Mouse (Mus musculus): Measurements from ENCODE around the gene Tbc1d10a. TPM values are rescaled to one million over a fixed set of nuclear protein-coding genes. Genes with fewer than 3 reads are reported as not detected.

The Tbc1d10a gene
- total and polyA plus RNA-seq, 2 experiments from 2014 or later: 33.1 to 42.0 TPM

DNA sequence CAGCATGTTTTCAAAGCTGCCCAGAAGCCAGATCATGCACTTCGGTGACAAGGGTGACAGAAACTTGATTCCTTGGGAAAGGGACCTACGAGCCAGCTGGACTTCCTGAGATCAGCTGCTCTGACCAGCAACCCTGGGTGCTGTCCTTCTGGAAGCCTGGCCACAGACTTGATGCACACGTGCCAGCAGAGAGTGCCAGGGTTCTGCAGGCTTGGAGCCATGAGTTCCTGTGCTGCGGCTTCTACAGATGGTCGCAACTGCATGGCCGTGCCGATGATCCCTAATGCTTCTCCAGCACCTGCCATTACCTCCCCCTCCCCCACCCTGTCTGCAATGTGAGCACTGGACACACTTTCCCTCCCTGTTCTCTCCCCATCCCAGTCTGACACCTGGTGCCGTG is 41.9 kb downstream of the Tbc1d10a start:
- H3K27me3 ChIP-seq (ENCODE audit: insufficient read depth, low read length): no peaks in the 10 kb centered on the region
- no peaks in the 10 kb centered on the region for H3K9me3 ChIP-seq (ENCODE audit: low read length)
- H3K9ac ChIP-seq: no peak overlapping the region
- DNase-seq (peak; percentile 34), ATAC-seq (peak; percentile 56)
- no peak overlapping the region for H3K4me3 ChIP-seq (ENCODE audit: low read depth, low read length)
- H3K36me3 ChIP-seq (ENCODE audit: insufficient read depth): no peaks in the 10 kb centered on the region
- H3K4me2 ChIP-seq (ENCODE audit: low read depth): no peak overlapping the region
- no peak for TF ChIP-seq CTCF (IDR thresholded peaks at IDR 0.05; ENCODE audit: low read depth)
- no peaks in the 10 kb centered on the region for H3K4me1 ChIP-seq (ENCODE audit: insufficient read depth)
- WGBS: 36% methylated on average over 8 of the region's 8 CpGs
- H3K27ac ChIP-seq (ENCODE audit: low read depth, low read length): no peak overlapping the region

DNA sequence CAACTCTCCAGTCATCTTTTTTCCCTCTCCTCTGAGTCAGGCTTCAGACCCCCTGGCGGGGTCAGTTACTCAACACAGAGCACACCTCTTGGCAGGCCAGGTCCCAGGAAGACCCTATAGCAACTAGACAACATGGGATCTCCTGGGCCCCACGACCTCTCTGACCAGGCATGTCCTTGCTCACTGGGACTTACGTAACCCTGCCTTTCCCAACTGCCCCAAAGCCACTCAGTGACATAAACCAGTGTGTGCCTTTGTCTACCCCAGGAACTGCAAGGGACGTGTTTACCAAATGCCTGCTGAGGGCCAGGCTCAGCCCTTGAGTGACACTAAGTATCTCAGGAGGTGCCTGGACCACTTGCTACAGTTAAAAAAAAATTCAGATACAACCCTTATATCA is 43.3 kb downstream of the Tbc1d10a start:
- no peak overlapping the region for H3K9ac ChIP-seq
- no peak overlapping the region for H3K4me3 ChIP-seq (ENCODE audit: low read depth, low read length)
- no peak overlapping the region for H3K27ac ChIP-seq (ENCODE audit: low read depth, low read length)
- no peaks in the 10 kb centered on the region for H3K27me3 ChIP-seq (ENCODE audit: insufficient read depth, low read length)
- ATAC-seq: no peak
- TF ChIP-seq CTCF (IDR thresholded peaks at IDR 0.05; ENCODE audit: low read depth): no peak
- 73% methylated on average over 4 of the region's 4 CpGs for WGBS
- H3K4me2 ChIP-seq (ENCODE audit: low read depth): no peak overlapping the region
- DNase-seq: no peak
- H3K9me3 ChIP-seq (ENCODE audit: low read length): no peaks in the 10 kb centered on the region
- no peaks in the 10 kb centered on the region for H3K36me3 ChIP-seq (ENCODE audit: insufficient read depth)
- H3K4me1 ChIP-seq (ENCODE audit: insufficient read depth): no peaks in the 10 kb centered on the region

DNA sequence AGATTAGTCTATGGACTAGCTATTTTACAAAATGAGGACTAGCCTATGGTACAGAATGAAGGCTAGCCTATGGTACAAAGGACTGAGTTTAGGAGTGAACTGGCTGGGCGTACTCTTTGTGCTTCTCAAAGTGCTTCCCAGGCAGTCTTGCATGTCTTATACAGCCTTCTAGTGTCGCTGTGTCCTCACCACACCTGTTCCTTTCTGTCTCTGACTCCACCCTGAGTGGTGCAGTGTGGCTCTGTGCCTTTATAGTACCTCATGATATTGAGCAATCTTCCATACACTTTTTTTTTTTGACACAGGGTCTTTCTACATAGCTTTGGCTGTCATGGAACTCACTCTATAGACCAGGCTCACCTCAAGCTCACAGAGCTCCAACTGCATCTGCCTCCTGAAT is 44.8 kb downstream of the Tbc1d10a start:
- no peak for ATAC-seq
- 97% methylated on average over 2 of the region's 2 CpGs for WGBS
- Histone ChIP-seq H3K9ac (no peak overlapping the region), H3K4me1 (ENCODE audit: insufficient read depth) (no peaks in the 10 kb centered on the region), H3K27me3 (ENCODE audit: insufficient read depth, low read length) (no peaks in the 10 kb centered on the region), H3K4me3 (ENCODE audit: low read depth, low read length) (no peak overlapping the region), H3K27ac (ENCODE audit: low read depth, low read length) (no peak overlapping the region), H3K4me2 (ENCODE audit: low read depth) (no peak overlapping the region), H3K36me3 (ENCODE audit: insufficient read depth) (no peaks in the 10 kb centered on the region), H3K9me3 (ENCODE audit: low read length) (no peaks in the 10 kb centered on the region)
- no peak for TF ChIP-seq CTCF (IDR thresholded peaks at IDR 0.05; ENCODE audit: low read depth)
- DNase-seq: no peak

DNA sequence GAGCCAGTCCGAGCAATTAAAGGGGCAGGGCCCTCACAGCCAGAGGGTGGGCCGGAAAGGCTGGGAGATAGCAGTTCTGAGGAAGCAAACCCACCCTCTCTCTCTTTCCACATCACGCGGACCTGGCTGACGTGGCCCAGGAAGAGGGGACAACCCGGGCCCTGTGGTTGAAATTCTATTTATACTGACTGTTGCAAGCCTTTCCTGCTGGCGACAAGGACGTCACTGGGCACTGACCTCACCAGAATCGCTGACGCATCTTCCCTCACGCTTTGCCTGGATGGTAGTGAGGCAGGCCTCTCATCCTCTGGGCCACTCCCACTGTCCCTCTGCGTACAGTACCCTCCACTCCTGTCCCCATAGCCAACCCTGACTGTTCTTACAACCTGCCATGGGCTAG is 46.1 kb downstream of the Tbc1d10a start:
- Histone ChIP-seq H3K4me3 (ENCODE audit: low read depth, low read length) (no peak overlapping the region), H3K36me3 (ENCODE audit: insufficient read depth) (no peaks in the 10 kb centered on the region)
- TF ChIP-seq CTCF (IDR thresholded peaks at IDR 0.05; ENCODE audit: low read depth): no peak

DNA sequence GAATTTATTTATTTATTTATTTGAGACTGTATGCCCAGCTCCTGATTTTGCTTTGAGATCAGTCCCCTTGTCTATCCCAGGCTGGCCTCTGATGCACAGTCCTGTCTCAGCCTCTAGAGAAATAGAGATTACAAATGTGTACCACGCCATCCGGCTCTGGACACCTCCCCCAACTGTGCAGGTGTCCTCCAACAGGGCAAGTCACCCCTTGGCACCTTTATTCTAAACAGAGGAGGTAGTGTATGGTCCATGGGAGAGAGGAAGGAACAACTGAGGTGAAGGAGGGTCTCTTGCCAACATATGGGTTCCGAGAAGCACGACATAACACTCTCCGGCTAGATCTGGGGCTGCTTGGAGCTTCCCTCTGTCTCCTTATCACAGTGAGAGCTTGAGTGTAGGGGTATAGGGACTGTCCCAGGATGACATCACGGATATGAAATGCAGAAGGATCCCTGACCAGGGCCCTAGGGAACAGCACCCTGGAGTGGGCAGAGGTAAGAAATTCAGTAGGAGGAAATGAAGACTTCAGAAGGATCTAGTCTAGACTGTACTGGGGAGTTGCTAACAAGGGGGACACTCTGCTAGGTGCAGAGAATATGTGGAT is 48.6 kb downstream of the Tbc1d10a start:
- H3K36me3 ChIP-seq (ENCODE audit: insufficient read depth): no peaks in the 10 kb centered on the region
- ATAC-seq (no peak), DNase-seq (no peak)
- no peak overlapping the region for H3K9ac ChIP-seq
- H3K27me3 ChIP-seq (ENCODE audit: insufficient read depth, low read length): no peaks in the 10 kb centered on the region
- H3K4me1 ChIP-seq (ENCODE audit: insufficient read depth): no peaks in the 10 kb centered on the region
- TF ChIP-seq CTCF (IDR thresholded peaks at IDR 0.05; ENCODE audit: low read depth): no peak
- WGBS: 90% methylated on average over 6 of the region's 6 CpGs
- H3K9me3 ChIP-seq (ENCODE audit: low read length): no peaks in the 10 kb centered on the region
- H3K4me3 ChIP-seq (ENCODE audit: low read depth, low read length): no peak overlapping the region
- no peak overlapping the region for H3K4me2 ChIP-seq (ENCODE audit: low read depth)
- no peak overlapping the region for H3K27ac ChIP-seq (ENCODE audit: low read depth, low read length)

More for the DNA sequence above, 46.1 kb downstream of the Tbc1d10a start:
- DNase-seq (no peak), ATAC-seq (no peak)
- H3K4me1 ChIP-seq (ENCODE audit: insufficient read depth): no peaks in the 10 kb centered on the region
- no peak overlapping the region for H3K9ac ChIP-seq
- H3K27ac ChIP-seq (ENCODE audit: low read depth, low read length): no peak overlapping the region
- no peak overlapping the region for H3K4me2 ChIP-seq (ENCODE audit: low read depth)
- no peaks in the 10 kb centered on the region for H3K9me3 ChIP-seq (ENCODE audit: low read length)
- no peaks in the 10 kb centered on the region for H3K27me3 ChIP-seq (ENCODE audit: insufficient read depth, low read length)
- 73% methylated on average over 12 of the region's 12 CpGs for WGBS

DNA sequence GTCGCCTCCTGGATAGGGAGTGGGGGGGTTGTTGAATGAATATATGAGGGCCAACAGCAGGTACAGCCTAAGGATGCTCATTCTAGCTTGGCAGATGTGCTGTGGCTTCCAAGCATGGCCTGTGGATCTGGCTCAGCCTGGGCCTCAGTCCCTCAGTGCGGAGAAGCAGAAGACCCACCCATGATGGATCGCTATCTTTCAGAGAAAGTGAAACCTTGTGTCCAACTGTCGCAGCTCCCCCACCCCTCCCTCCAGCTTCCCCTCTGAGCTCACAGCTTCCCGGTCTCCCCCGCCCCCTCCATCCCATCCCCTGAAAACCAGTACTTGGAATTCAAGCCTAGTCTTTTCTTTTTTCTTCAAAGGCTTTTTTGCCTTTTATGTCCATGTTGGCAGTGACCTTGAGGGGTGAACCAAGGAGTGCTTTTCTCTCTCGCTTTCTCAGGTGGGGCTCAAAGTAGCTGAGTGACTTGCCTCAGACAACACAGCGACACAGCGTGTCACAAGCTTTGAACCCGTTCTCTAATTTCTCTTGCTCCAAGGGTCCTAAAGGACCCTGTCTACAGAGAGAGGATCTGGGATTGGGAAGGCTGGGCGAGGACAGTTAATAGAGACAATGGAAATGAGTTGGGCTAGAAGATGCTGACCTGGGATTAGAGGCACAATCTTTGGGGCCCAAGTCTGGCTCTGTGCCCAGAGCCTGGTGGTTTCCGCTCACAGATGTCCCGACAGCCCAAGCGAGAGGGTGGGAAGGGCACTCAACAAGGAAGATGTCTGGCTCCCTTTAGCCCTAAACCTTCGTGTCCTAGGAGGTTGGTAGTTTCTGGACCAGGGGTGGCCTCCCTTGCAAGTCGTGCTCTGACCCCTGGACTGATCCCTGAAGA is 49.3 kb downstream of the Tbc1d10a start, which contains the start of gene Osm:
Gene Osm (plus strand): TSS at position 756 of the 881 bp plus-strand sequence.
- no peaks in the 10 kb centered on the region for H3K36me3 ChIP-seq (ENCODE audit: insufficient read depth)
- H3K4me1 ChIP-seq (ENCODE audit: insufficient read depth): no peaks in the 10 kb centered on the region
- no peak within 1 kb of the TSS for H3K27ac ChIP-seq (ENCODE audit: low read depth, low read length)
- H3K27me3 ChIP-seq (ENCODE audit: insufficient read depth, low read length): no peaks in the 10 kb centered on the region
- TF ChIP-seq CTCF (IDR thresholded peaks at IDR 0.05; ENCODE audit: low read depth): no peak
- DNase-seq: no peak
- 63% methylated on average over 16 of the region's 16 CpGs for WGBS
- H3K9me3 ChIP-seq (ENCODE audit: low read length): no peaks in the 10 kb centered on the region
- no peak for ATAC-seq
- H3K4me3 ChIP-seq (ENCODE audit: low read depth, low read length): no peak within 1 kb of the TSS
- H3K4me2 ChIP-seq (ENCODE audit: low read depth): no peak within 1 kb of the TSS
- no peak within 1 kb of the TSS for H3K9ac ChIP-seq

DNA sequence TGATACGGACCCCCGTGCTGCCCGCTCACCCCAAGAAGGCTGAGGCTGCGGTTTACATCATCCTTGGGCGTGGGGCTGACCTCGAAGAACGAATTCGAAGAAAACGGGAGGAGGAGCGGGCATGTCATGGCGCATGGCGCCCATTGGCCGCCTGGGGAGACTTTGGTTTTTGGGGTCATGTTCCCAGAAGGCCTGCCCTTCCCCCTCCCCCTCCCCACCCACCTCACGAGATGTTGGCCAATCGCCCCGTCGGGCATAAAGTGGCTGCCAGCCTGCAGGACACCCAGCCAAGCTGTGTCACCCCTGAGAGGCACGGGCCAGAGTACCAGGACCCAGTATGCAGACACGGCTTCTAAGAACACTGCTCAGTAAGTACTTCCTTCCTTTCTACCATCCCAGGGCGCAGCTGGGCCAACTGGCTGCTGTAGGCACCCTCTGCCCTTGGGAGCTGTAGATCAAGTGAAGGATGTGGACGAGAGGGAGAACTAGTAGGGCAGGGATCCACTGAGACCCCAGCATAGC is 50.0 kb downstream of the Tbc1d10a start:
- Histone ChIP-seq H3K36me3 (ENCODE audit: insufficient read depth) (no peaks in the 10 kb centered on the region), H3K9me3 (ENCODE audit: low read length) (no peaks in the 10 kb centered on the region), H3K4me2 (ENCODE audit: low read depth) (no peak overlapping the region), H3K4me1 (ENCODE audit: insufficient read depth) (no peaks in the 10 kb centered on the region), H3K4me3 (ENCODE audit: low read depth, low read length) (no peak overlapping the region), H3K27me3 (ENCODE audit: insufficient read depth, low read length) (no peaks in the 10 kb centered on the region), H3K9ac (no peak overlapping the region), H3K27ac (ENCODE audit: low read depth, low read length) (no peak overlapping the region)
- DNase-seq: no peak
- ATAC-seq: no peak
- no peak for TF ChIP-seq CTCF (IDR thresholded peaks at IDR 0.05; ENCODE audit: low read depth)
- 88% methylated on average over 21 of the region's 21 CpGs for WGBS

All from forebrain, postnatal 0 days (tissue).